Mouse (Mus musculus) embryonic fibroblast, embryonic 13.5 days (primary cell): ENCODE data around the gene Il13ra1.

Experiments used
- CTCF ChIP-seq: IDR thresholded peaks from 2 replicates; pipeline ENCODE4 v1.5.1; 2011; ENCODE audit warnings: mild to moderate bottlenecking, control low read depth, low read length, moderate library complexity, borderline replicate concordance; ENCODE audit not compliant: insufficient read depth
- POLR2A ChIP-seq: IDR thresholded peaks from 2 replicates; pipeline ENCODE4 v1.6.1; 2011; ENCODE audit warnings: low read depth, mild to moderate bottlenecking, control low read depth, low read length, moderate library complexity

DNA sequence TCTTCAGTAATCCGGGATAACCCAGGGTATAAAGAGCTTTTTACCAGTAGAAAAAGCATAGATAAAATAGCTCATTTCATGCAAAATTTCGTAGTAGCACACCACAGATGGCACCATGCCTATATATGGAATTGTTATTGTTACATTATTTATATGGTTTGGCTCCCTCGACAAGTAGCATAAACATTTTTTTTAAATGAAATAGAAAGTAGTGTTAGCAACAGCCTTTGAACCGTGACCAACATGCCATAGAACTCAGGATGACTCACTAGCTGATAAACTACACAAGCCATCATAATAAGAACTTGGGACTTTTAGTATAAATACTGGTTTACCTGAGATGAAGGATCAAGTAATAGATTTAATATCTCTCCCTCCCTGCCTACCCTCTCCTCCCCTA is 34.7 kb upstream of the Il13ra1 start:
- no peak for TF ChIP-seq CTCF
- no peak for TF ChIP-seq POLR2A
